Mouse (Mus musculus) limb, embryonic 15.5 days (tissue): ENCODE data around the gene Hbb-y. TPM values are rescaled to one million over a fixed set of nuclear protein-coding genes. Genes with fewer than 3 reads are reported as not detected.
"Not testable (repeated sequence)": the region's sequence is repeated elsewhere in the genome, so short reads cannot be mapped to it uniquely, and the experiment has no call there.

ENCODE experiments used
- ATAC-seq: fragments of 200-750 bp; cut with Nextera tagmentation; 2 replicates; pipeline ENCODE4 v1.8.0; 2017; ENCODE audit warnings: low read depth, moderate TSS enrichment; ENCODE audit not compliant: insufficient number of reproducible peaks, low FRiP score, low TSS enrichment
- H3K27ac ChIP-seq: fragments of 300-500 bp; sonication (generic); 2 replicates; pipeline ENCODE4 v1.5.1; 2015; ENCODE audit warnings: moderate library complexity, mild to moderate bottlenecking, inconsistent platforms
- H3K27me3 ChIP-seq: fragments of 300-500 bp; sonication (generic); 2 replicates; pipeline ENCODE4 v1.6.1; 2015; ENCODE audit warnings: inconsistent platforms
- H3K36me3 ChIP-seq: fragments of 300-500 bp; sonication (generic); 2 replicates; pipeline ENCODE4 v1.6.1; 2015; ENCODE audit warnings: inconsistent platforms
- H3K4me1 ChIP-seq: fragments of 300-500 bp; sonication (generic); 2 replicates; pipeline ENCODE4 v1.6.1; 2015; ENCODE audit warnings: inconsistent platforms
- H3K4me2 ChIP-seq: fragments of 300-500 bp; sonication (generic); 2 replicates; pipeline ENCODE4 v1.6.1; 2015; ENCODE audit warnings: mild to moderate bottlenecking, inconsistent platforms
- H3K4me3 ChIP-seq: fragments of 300-500 bp; sonication (generic); 2 replicates; pipeline ENCODE4 v1.5.1; 2015; ENCODE audit warnings: mild to moderate bottlenecking, inconsistent platforms
- H3K9ac ChIP-seq: fragments of 300-500 bp; sonication (generic); 2 replicates; pipeline ENCODE4 v1.6.1; 2015; ENCODE audit warnings: inconsistent platforms
- H3K9me3 ChIP-seq: fragments of 300-500 bp; sonication (generic); 2 replicates; pipeline ENCODE4 v1.6.1; 2016; ENCODE audit warnings: inconsistent platforms
- WGBS: fragments of 180-500 bp; shearing (Covaris S2); methylation state at CpG from one replicate; pipeline ENCODE4 v1.1.7; 2015; 5-methylcytosine and 5-hydroxymethylcytosine counted together
- polyA plus RNA-seq: library from polyadenylated mRNA; unstranded; fragments of >200 nt; fragmentation: Nextera tagmentation; extraction: Ambion mirVana; gene quantifications from 2 replicates; pipeline ENCODE4 v1.2.1, GENCODE M21; 2015

Hbb-y gene
- polyA plus RNA-seq, 1 experiment from 2014 or later = 533 TPM

DNA sequence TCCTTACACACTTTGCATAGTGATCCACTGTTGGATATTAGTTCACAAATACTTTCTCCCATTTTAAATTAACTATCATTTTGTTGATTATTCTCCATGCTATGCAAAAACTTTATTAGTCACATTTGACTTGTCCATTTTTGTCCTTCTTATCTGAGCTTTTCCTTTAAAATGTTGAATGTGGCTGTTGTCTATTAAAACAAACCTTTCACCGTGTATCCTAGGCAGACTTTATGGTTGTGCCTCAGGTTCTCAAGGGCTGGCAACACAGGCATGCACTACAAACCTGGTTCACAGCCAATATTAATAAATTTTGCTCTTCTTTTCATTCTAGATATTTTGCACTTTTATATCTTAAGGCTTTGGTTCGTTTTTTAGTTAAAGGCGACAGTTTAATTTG, 42.3 kb downstream of the Hbb-y start:
- no peak overlapping the region for H3K4me3 ChIP-seq
- no peak overlapping the region for H3K27ac ChIP-seq
- no peak overlapping the region for H3K9ac ChIP-seq
- H3K4me2 ChIP-seq = no peak overlapping the region
- WGBS = 78% methylated on average over 3 of the region's 3 CpGs
- H3K27me3 ChIP-seq = no peaks in the 10 kb centered on the region
- no peaks in the 10 kb centered on the region for H3K9me3 ChIP-seq
- H3K4me1 ChIP-seq = no peaks in the 10 kb centered on the region
- no peak for ATAC-seq
- no peaks in the 10 kb centered on the region for H3K36me3 ChIP-seq

GRCm38 (mm10) chr7:103810296-103810695, 42.7 kb downstream of the Hbb-y start:
- Histone ChIP-seq H3K4me2 (no peak overlapping the region), H3K4me3 (no peak overlapping the region), H3K9me3 (no peaks in the 10 kb centered on the region), H3K36me3 (no peaks in the 10 kb centered on the region), H3K27me3 (no peaks in the 10 kb centered on the region), H3K27ac (no peak overlapping the region), H3K9ac (no peak overlapping the region), H3K4me1 (no peaks in the 10 kb centered on the region)
- 73% methylated on average over 1 of the region's 1 CpGs for WGBS
- ATAC-seq = no peak

GRCm38 (mm10) chr7:103809801-103810155, 43.2 kb downstream of the Hbb-y start:
- Histone ChIP-seq H3K27ac (no peak overlapping the region), H3K4me2 (no peak overlapping the region), H3K9me3 (no peaks in the 10 kb centered on the region), H3K4me1 (no peaks in the 10 kb centered on the region), H3K27me3 (no peaks in the 10 kb centered on the region), H3K36me3 (no peaks in the 10 kb centered on the region), H3K9ac (no peak overlapping the region), H3K4me3 (no peak overlapping the region)
- WGBS = 71% methylated on average over 1 of the region's 1 CpGs
- ATAC-seq = no peak

- Histone ChIP-seq H3K9me3 (no peaks in the 10 kb centered on the region), H3K4me1 (no peaks in the 10 kb centered on the region), H3K4me2 (no peak overlapping the region), H3K27ac (no peak overlapping the region), H3K27me3 (no peaks in the 10 kb centered on the region), H3K36me3 (no peaks in the 10 kb centered on the region), H3K9ac (no peak overlapping the region), H3K4me3 (no peak overlapping the region)
- no peak for ATAC-seq
- WGBS = 65% methylated on average over 5 of the region's 5 CpGs
These were observed 43.8 kb downstream of the Hbb-y start for GRCm38 (mm10) chr7:103808971-103809800.

DNA sequence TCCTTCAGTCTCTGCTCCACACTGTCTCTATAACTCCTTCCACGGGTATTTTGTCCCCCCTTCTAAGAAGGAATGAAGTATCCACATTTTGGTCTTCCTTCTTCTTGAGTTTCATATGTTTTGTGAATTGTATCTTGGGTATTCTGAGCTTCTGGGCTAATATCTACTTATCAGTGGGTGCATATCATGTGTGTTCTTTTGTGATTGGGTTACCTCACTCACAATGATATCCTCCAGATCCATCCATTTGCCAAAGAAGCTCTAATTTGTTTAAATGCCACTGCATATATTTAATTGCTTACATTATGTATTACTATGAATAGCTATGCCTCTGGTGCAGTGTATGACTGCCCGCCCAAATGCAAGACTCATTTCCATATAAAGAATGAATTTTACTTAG, 44.9 kb downstream of the Hbb-y start:
- H3K9ac ChIP-seq, H3K27me3 ChIP-seq, H3K36me3 ChIP-seq, H3K4me2 ChIP-seq, ATAC-seq, H3K4me3 ChIP-seq, H3K9me3 ChIP-seq, H3K4me1 ChIP-seq, H3K27ac ChIP-seq: not testable (repeated sequence)
- 67% methylated on average over 2 of the region's 2 CpGs for WGBS

- H3K4me1 ChIP-seq = no peaks in the 10 kb centered on the region
- H3K27me3 ChIP-seq = no peaks in the 10 kb centered on the region
- H3K4me2 ChIP-seq = no peak overlapping the region
- H3K27ac ChIP-seq = no peak overlapping the region
- no peaks in the 10 kb centered on the region for H3K36me3 ChIP-seq
- H3K9ac ChIP-seq = no peak overlapping the region
- ATAC-seq = no peak
- no peak overlapping the region for H3K4me3 ChIP-seq
- H3K9me3 ChIP-seq = no peaks in the 10 kb centered on the region
- 63% methylated on average over 1 of the region's 1 CpGs for WGBS
These were observed 46.2 kb downstream of the Hbb-y start for GRCm38 (mm10) chr7:103806856-103807255.

Other genes with a start within 250 kb of the Hbb-y start
- gene Olfr620, start 240.7 kb downstream of the Hbb-y start, polyA plus RNA-seq = not detected in 2 replicates
- not detected in 2 replicates for gene Olfr622, start 210.5 kb downstream of the Hbb-y start, polyA plus RNA-seq
- gene Olfr623, start 189.5 kb downstream of the Hbb-y start, polyA plus RNA-seq = not detected in 2 replicates
- 0.02 and 0.03 TPM in 2 replicates for gene Olfr624, start 182.0 kb downstream of the Hbb-y start, polyA plus RNA-seq
- not detected in 2 replicates for gene Olfr625-ps1, start 170.5 kb downstream of the Hbb-y start, polyA plus RNA-seq
- not detected in 2 replicates for gene Olfr243, start 138.5 kb downstream of the Hbb-y start, polyA plus RNA-seq
- gene Olfr628, start 122.8 kb downstream of the Hbb-y start, polyA plus RNA-seq = not detected in 2 replicates
- gene Olfr629, start 108.3 kb downstream of the Hbb-y start, polyA plus RNA-seq = not detected in 2 replicates
- not detected in 2 replicates for gene Olfr630, start 95.9 kb downstream of the Hbb-y start, polyA plus RNA-seq
- not detected in 2 replicates for gene Olfr69, start 81.6 kb downstream of the Hbb-y start, polyA plus RNA-seq
- not detected in 2 replicates for gene Olfr68, start 73.5 kb downstream of the Hbb-y start, polyA plus RNA-seq
- gene Olfr67, start 61.4 kb downstream of the Hbb-y start, polyA plus RNA-seq = not detected in 2 replicates
- 3,412 and 3,951 TPM in 2 replicates for gene Hbb-bt, start 39.2 kb downstream of the Hbb-y start, polyA plus RNA-seq
- gene Hbb-bs, start 25.1 kb downstream of the Hbb-y start, polyA plus RNA-seq = 10,346 and 10,923 TPM in 2 replicates
- gene Hbb-bh2, start 12.7 kb downstream of the Hbb-y start, polyA plus RNA-seq = not detected in 2 replicates
- gene Hbb-bh1, start 10.1 kb downstream of the Hbb-y start, polyA plus RNA-seq = 3.2 and 5.3 TPM in 2 replicates
- not detected in 2 replicates for gene Olfr66, start 33.0 kb upstream of the Hbb-y start, polyA plus RNA-seq
- not detected in 2 replicates for gene Olfr64, start 41.3 kb upstream of the Hbb-y start, polyA plus RNA-seq
- gene Olfr65, start 50.3 kb upstream of the Hbb-y start, polyA plus RNA-seq = not detected in 2 replicates
- gene Olfr631, start 75.6 kb upstream of the Hbb-y start, polyA plus RNA-seq = not detected in 2 replicates
- not detected in 2 replicates for gene Olfr632, start 81.1 kb upstream of the Hbb-y start, polyA plus RNA-seq
- gene Olfr633, start 91.2 kb upstream of the Hbb-y start, polyA plus RNA-seq = not detected in 2 replicates
- gene Olfr635, start 117.9 kb upstream of the Hbb-y start, polyA plus RNA-seq = not detected in 2 replicates
- gene Olfr638, start 145.5 kb upstream of the Hbb-y start, polyA plus RNA-seq = not detected in 2 replicates
- gene Olfr639, start 164.1 kb upstream of the Hbb-y start, polyA plus RNA-seq = not detected in 2 replicates
- not detected in 2 replicates for gene Olfr640, start 172.4 kb upstream of the Hbb-y start, polyA plus RNA-seq
- not detected in 2 replicates for gene Olfr641, start 182.2 kb upstream of the Hbb-y start, polyA plus RNA-seq
- not detected in 2 replicates for gene Olfr642, start 199.4 kb upstream of the Hbb-y start, polyA plus RNA-seq
- gene 4930516K23Rik, start 208.2 kb upstream of the Hbb-y start, polyA plus RNA-seq = not detected in 2 replicates
- gene Olfr644, start 218.7 kb upstream of the Hbb-y start, polyA plus RNA-seq = not detected in 2 replicates
- not detected in 2 replicates for gene Olfr645, start 232.2 kb upstream of the Hbb-y start, polyA plus RNA-seq